Mouse (Mus musculus): ENCODE results near the gene Aox4. TPM values are rescaled to one million over a fixed set of nuclear protein-coding genes. Genes with fewer than 3 reads are reported as not detected.

Aox4 gene
- polyA plus RNA-seq, 1 experiment from 2014 or later, result 1.7 TPM

DNA sequence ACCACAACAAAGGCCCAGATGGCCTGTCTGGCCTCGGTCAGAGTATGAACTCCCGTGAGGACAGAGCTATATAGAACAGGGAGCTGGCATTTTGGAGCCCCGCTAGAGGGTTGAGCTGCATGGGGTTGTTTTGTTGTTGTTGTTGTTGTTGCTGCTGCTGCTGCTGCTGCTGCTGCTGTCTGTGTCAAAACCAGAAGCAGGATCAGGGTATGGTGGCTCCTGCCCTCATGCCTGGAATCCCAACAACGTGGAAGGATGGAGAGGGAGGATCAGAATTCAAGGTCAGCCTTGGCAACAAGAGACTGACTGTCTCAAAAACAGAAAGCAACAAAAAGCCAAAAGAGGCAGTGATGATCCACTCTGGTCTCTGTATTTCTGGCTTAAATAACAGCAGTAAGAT, 86.6 kb downstream of the Aox4 start:
- DNase-seq (ENCODE audit: low spot score) (no peak), ATAC-seq (replicated peaks; ENCODE audit: low FRiP score) (no peak)
- no peaks in the 10 kb centered on the region for H3K9me3 ChIP-seq (ENCODE audit: control insufficient read depth, low read length)
- 60% methylated on average over 4 of the region's 4 CpGs for WGBS
- H3K4me1 ChIP-seq (replicated peaks; ENCODE audit: control insufficient read depth, insufficient read depth, low read length), result no peaks in the 10 kb centered on the region
- H3K4me2 ChIP-seq, result no peak overlapping the region
- no peak overlapping the region for H3K27ac ChIP-seq (ENCODE audit: low read depth, low read length)
- no peak overlapping the region for H3K4me3 ChIP-seq (ENCODE audit: low read depth, low read length)
- H3K27me3 ChIP-seq (replicated peaks; ENCODE audit: control insufficient read depth, insufficient read depth, low read length), result no peaks in the 10 kb centered on the region
- H3K36me3 ChIP-seq (ENCODE audit: control insufficient read depth, insufficient read depth, low read length), result no peaks in the 10 kb centered on the region
- no peak overlapping the region for H3K9ac ChIP-seq (ENCODE audit: low read depth, low read length)

DNA sequence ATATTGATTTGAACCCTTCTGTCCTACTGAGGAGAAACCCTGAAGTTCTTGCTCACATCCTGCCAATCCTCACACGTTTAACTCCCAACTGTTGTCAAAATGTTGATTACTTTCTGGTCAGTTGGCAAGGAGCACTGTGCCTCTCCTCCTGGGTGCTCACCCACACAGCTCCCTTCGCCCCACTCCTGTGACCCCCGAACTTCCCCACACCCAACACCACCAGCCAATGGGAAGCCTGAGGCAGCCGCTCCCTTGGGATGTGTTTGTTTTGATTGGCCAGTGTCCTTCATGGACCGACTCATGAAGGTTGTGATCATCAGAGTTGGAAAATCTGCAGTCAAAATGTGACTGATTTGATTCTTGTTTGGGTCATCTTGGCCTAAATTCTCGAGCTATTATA, 88.2 kb downstream of the Aox4 start:
- no peaks in the 10 kb centered on the region for H3K27me3 ChIP-seq (replicated peaks; ENCODE audit: control insufficient read depth, insufficient read depth, low read length)
- H3K9me3 ChIP-seq (ENCODE audit: control insufficient read depth, low read length), result no peaks in the 10 kb centered on the region
- no peak overlapping the region for H3K9ac ChIP-seq (ENCODE audit: low read depth, low read length)
- no peaks in the 10 kb centered on the region for H3K4me1 ChIP-seq (replicated peaks; ENCODE audit: control insufficient read depth, insufficient read depth, low read length)
- WGBS, result 62% methylated on average over 6 of the region's 6 CpGs
- H3K36me3 ChIP-seq (ENCODE audit: control insufficient read depth, insufficient read depth, low read length), result no peaks in the 10 kb centered on the region
- ATAC-seq (replicated peaks; ENCODE audit: low FRiP score) (no peak), DNase-seq (ENCODE audit: low spot score) (no peak)
- no peak overlapping the region for H3K27ac ChIP-seq (ENCODE audit: low read depth, low read length)
- no peak overlapping the region for H3K4me2 ChIP-seq
- no peak overlapping the region for H3K4me3 ChIP-seq (ENCODE audit: low read depth, low read length)

DNA sequence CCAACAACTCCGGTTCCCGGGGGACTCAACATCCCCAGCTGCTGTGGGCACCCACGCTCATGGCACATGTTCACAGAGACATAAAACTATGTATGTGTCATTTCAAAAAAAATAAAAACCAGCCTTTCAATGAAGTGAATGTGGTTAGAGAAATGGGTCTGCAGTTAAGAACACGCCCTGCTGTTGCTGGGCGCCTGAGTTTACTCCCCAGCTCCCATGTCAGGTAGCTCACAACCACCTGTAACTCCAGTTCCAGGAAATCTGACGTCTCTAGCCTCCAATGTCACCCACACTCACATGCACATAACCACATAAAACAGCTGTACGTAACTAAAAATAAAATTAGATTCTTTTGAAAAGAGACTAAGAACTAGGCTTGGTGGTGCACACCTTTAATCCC, 90.9 kb downstream of the Aox4 start:
- DNase-seq (ENCODE audit: low spot score) (no peak), ATAC-seq (replicated peaks; ENCODE audit: low FRiP score) (no peak)

DNA sequence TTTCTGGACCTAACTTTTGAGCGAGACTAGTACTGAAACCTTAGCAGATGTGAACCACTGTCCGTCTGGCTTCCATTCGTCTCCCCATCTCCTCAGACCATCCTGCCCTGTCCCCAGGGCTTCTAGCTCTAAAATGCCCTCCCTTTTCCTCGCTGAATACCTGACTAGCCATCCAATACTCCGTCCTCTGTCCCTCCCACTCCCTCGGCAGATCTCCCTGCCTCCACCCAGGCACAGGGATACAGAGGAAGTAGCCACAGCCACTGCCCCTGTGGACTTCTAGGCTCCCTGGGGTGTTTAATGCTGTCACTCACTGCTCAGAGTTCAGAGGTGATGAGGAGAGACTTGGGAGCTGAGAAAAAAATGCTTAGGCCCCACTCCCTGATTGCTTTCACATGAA, 91.8 kb downstream of the Aox4 start:
- DNase-seq (ENCODE audit: low spot score), result no peak

More for the DNA sequence above, 90.9 kb downstream of the Aox4 start:
- H3K4me3 ChIP-seq (ENCODE audit: low read depth, low read length), result no peak overlapping the region
- H3K4me2 ChIP-seq, result no peak overlapping the region
- no peak overlapping the region for H3K9ac ChIP-seq (ENCODE audit: low read depth, low read length)
- no peaks in the 10 kb centered on the region for H3K27me3 ChIP-seq (replicated peaks; ENCODE audit: control insufficient read depth, insufficient read depth, low read length)
- H3K4me1 ChIP-seq (replicated peaks; ENCODE audit: control insufficient read depth, insufficient read depth, low read length), result no peaks in the 10 kb centered on the region
- no peaks in the 10 kb centered on the region for H3K36me3 ChIP-seq (ENCODE audit: control insufficient read depth, insufficient read depth, low read length)
- WGBS, result 87% methylated on average over 7 of the region's 7 CpGs
- H3K9me3 ChIP-seq (ENCODE audit: control insufficient read depth, low read length), result no peaks in the 10 kb centered on the region
- no peak overlapping the region for H3K27ac ChIP-seq (ENCODE audit: low read depth, low read length)

DNA sequence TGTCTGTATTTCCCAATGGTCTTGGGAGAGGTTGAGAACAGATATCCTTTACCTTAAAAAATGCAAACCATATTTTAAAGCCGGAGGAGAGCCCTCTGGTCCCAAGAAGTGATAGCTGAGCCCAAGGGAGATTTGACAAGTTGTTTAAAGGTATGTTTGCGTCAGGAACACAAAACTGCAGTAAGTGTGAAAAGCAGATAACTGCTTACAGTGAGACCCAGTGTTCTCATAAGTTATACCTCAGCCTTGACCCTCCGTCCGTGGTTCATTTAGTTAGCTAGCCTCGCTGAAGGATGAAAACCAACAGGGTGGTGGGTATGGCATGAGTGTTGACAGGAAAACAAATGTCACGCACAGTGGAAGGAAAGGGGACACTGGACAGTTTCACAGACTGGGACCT, 92.8 kb downstream of the Aox4 start:
- H3K27ac ChIP-seq (ENCODE audit: low read depth, low read length), result no peak overlapping the region
- ATAC-seq (replicated peaks; ENCODE audit: low FRiP score), result no peak
- H3K36me3 ChIP-seq (ENCODE audit: control insufficient read depth, insufficient read depth, low read length), result no peaks in the 10 kb centered on the region
- H3K4me1 ChIP-seq (replicated peaks; ENCODE audit: control insufficient read depth, insufficient read depth, low read length), result no peaks in the 10 kb centered on the region
- no peaks in the 10 kb centered on the region for H3K9me3 ChIP-seq (ENCODE audit: control insufficient read depth, low read length)
- H3K9ac ChIP-seq (ENCODE audit: low read depth, low read length), result no peak overlapping the region
- 83% methylated on average over 6 of the region's 6 CpGs for WGBS
- no peak for DNase-seq (ENCODE audit: low spot score)
- no peak overlapping the region for H3K4me3 ChIP-seq (ENCODE audit: low read depth, low read length)
- H3K4me2 ChIP-seq, result no peak overlapping the region
- H3K27me3 ChIP-seq (replicated peaks; ENCODE audit: control insufficient read depth, insufficient read depth, low read length), result no peaks in the 10 kb centered on the region

More for the DNA sequence above, 91.8 kb downstream of the Aox4 start:
- Histone ChIP-seq H3K4me2 (no peak overlapping the region), H3K4me1 (replicated peaks; ENCODE audit: control insufficient read depth, insufficient read depth, low read length) (no peaks in the 10 kb centered on the region), H3K9me3 (ENCODE audit: control insufficient read depth, low read length) (no peaks in the 10 kb centered on the region), H3K4me3 (ENCODE audit: low read depth, low read length) (no peak overlapping the region), H3K27ac (ENCODE audit: low read depth, low read length) (no peak overlapping the region), H3K27me3 (replicated peaks; ENCODE audit: control insufficient read depth, insufficient read depth, low read length) (no peaks in the 10 kb centered on the region), H3K9ac (ENCODE audit: low read depth, low read length) (no peak overlapping the region), H3K36me3 (ENCODE audit: control insufficient read depth, insufficient read depth, low read length) (no peaks in the 10 kb centered on the region)
- ATAC-seq (replicated peaks; ENCODE audit: low FRiP score), result no peak
- WGBS, result 70% methylated on average over 6 of the region's 6 CpGs

DNA sequence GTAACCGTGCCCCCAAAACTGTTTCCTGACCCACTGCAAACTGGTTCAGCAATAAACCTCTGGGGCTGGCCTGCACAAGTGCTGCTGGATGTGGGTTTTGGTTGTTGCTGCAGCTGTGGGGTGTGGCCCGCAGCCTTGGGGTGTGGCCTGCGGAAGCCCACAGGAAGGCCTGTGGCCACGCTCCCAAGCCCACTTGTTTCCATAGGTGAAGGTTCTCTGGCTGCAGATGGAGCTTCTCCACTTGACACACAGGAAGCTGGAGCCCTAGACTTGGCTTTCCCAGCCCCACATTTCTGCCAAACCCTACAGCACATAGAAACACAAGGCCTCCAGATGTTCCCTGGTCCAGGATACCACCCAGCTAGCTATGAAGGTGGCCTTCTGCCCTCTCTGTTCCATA, 93.5 kb downstream of the Aox4 start:
- Histone ChIP-seq H3K9ac (ENCODE audit: low read depth, low read length) (no peak overlapping the region), H3K4me3 (ENCODE audit: low read depth, low read length) (no peak overlapping the region), H3K27me3 (replicated peaks; ENCODE audit: control insufficient read depth, insufficient read depth, low read length) (no peaks in the 10 kb centered on the region), H3K4me1 (replicated peaks; ENCODE audit: control insufficient read depth, insufficient read depth, low read length) (no peaks in the 10 kb centered on the region), H3K36me3 (ENCODE audit: control insufficient read depth, insufficient read depth, low read length) (no peaks in the 10 kb centered on the region), H3K27ac (ENCODE audit: low read depth, low read length) (no peak overlapping the region), H3K4me2 (no peak overlapping the region), H3K9me3 (ENCODE audit: control insufficient read depth, low read length) (no peaks in the 10 kb centered on the region)
- 53% methylated on average over 4 of the region's 4 CpGs for WGBS
- ATAC-seq (replicated peaks; ENCODE audit: low FRiP score) (no peak), DNase-seq (ENCODE audit: low spot score) (no peak)

DNA sequence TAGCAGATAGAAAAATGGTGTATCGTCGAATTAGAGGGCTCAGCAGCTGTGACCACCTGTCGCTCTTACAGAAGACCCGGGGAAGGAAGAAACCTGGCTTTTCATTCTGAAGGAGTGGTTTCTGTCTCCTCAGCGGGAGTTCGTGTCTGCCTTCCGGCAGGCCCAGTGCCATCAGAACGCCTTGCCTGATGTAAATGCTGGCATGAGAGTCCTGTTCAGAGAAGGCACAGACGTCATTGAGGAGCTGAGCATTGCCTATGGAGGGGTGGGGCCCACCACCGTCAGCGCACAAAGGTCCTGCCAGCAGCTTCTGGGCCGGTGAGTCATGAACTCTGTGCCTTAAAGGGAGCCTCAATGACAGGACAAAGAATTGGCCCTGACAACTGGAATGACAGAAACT, 94.1 kb downstream of the Aox4 start:
- no peaks in the 10 kb centered on the region for H3K36me3 ChIP-seq (ENCODE audit: control insufficient read depth, insufficient read depth, low read length)
- H3K27me3 ChIP-seq (replicated peaks; ENCODE audit: control insufficient read depth, insufficient read depth, low read length), result no peaks in the 10 kb centered on the region
- WGBS, result 70% methylated on average over 12 of the region's 12 CpGs
- no peak overlapping the region for H3K27ac ChIP-seq (ENCODE audit: low read depth, low read length)
- H3K4me1 ChIP-seq (replicated peaks; ENCODE audit: control insufficient read depth, insufficient read depth, low read length), result no peaks in the 10 kb centered on the region
- H3K9ac ChIP-seq (ENCODE audit: low read depth, low read length), result no peak overlapping the region
- H3K4me2 ChIP-seq, result no peak overlapping the region
- no peak overlapping the region for H3K4me3 ChIP-seq (ENCODE audit: low read depth, low read length)
- ATAC-seq (replicated peaks; ENCODE audit: low FRiP score) (no peak), DNase-seq (ENCODE audit: low spot score) (no peak)
- H3K9me3 ChIP-seq (ENCODE audit: control insufficient read depth, low read length), result no peaks in the 10 kb centered on the region

DNA sequence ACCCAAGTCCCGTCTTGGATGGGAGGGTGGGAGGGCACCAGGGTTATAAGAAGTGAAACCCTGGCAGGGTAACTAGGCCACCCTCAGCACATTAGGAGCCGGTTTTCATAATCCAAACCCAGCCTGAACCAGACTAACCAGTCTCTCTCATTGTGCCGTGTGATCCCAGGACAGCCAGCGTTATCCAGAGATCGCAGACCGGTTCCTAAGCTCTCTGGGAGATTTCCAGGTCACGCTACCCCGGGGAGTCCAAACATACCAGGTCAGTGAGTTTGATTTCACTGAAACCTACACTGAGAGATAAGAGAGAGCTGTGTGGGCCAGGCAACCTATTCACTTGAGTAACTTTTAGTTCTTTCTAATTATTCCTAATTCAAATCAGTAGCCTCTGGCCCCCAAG, 97.0 kb downstream of the Aox4 start:
- H3K27me3 ChIP-seq (replicated peaks; ENCODE audit: control insufficient read depth, insufficient read depth, low read length), result no peaks in the 10 kb centered on the region
- no peak overlapping the region for H3K4me3 ChIP-seq (ENCODE audit: low read depth, low read length)
- WGBS, result 72% methylated on average over 8 of the region's 8 CpGs
- H3K4me1 ChIP-seq (replicated peaks; ENCODE audit: control insufficient read depth, insufficient read depth, low read length), result no peaks in the 10 kb centered on the region
- DNase-seq (ENCODE audit: low spot score), result no peak
- H3K4me2 ChIP-seq, result no peak overlapping the region
- H3K27ac ChIP-seq (ENCODE audit: low read depth, low read length), result no peak overlapping the region
- no peak for ATAC-seq (replicated peaks; ENCODE audit: low FRiP score)
- no peaks in the 10 kb centered on the region for H3K36me3 ChIP-seq (ENCODE audit: control insufficient read depth, insufficient read depth, low read length)
- no peak overlapping the region for H3K9ac ChIP-seq (ENCODE audit: low read depth, low read length)
- H3K9me3 ChIP-seq (ENCODE audit: control insufficient read depth, low read length), result no peaks in the 10 kb centered on the region

DNA sequence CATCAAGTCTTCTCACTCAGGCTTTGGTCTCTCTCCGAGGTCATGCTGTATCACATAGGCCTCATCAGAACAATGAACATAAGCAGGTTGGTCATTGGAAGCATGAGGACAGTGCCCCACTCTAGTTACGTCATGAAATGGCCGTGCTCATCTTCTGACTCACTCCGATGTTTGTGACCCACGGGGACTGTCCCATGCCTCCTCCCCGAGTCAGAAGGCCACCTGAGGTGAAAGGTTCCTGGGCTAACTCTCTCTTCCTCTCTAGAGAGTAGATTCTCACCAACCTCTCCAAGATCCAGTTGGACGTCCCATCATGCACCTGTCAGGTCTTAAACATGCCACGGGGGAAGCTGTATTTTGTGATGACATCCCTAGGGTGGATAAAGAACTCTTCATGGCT, 98.4 kb downstream of the Aox4 start:
- Histone ChIP-seq H3K27me3 (replicated peaks; ENCODE audit: control insufficient read depth, insufficient read depth, low read length) (no peaks in the 10 kb centered on the region), H3K4me1 (replicated peaks; ENCODE audit: control insufficient read depth, insufficient read depth, low read length) (no peaks in the 10 kb centered on the region), H3K9ac (ENCODE audit: low read depth, low read length) (no peak overlapping the region), H3K9me3 (ENCODE audit: control insufficient read depth, low read length) (no peaks in the 10 kb centered on the region), H3K4me2 (no peak overlapping the region), H3K4me3 (ENCODE audit: low read depth, low read length) (no peak overlapping the region), H3K36me3 (ENCODE audit: control insufficient read depth, insufficient read depth, low read length) (no peaks in the 10 kb centered on the region), H3K27ac (ENCODE audit: low read depth, low read length) (no peak overlapping the region)
- WGBS, result 82% methylated on average over 8 of the region's 8 CpGs
- DNase-seq (ENCODE audit: low spot score), result no peak
- no peak for ATAC-seq (replicated peaks; ENCODE audit: low FRiP score)
